Mouse (Mus musculus): ENCODE results near the gene Fam57a. TPM values are rescaled to one million over a fixed set of nuclear protein-coding genes. Genes with fewer than 3 reads are reported as not detected.
A peak's percentile ranks its signal among the peaks of the same experiment; 100 is the strongest.

The Fam57a gene
- 24.2 and 26.6 TPM in 2 replicates for polyA plus RNA-seq (2016; fragmentation: Nextera tagmentation; extraction: Ambion mirVana)

GRCm38 (mm10) chr11:76179495-76180145, at the start of gene Fam57a, which contains the start of gene Vps53:
Gene Fam57a, plus strand, starts transcription at chr11:76179671.
Gene Vps53, minus strand, starts transcription at chr11:76179647.
- WGBS = under 1% methylated on average over 37 of the region's 37 CpGs
- peak; percentile 75 for ATAC-seq (ENCODE audit: insufficient number of reproducible peaks, insufficient read depth, low FRiP score, low TSS enrichment, low read depth)
- Histone ChIP-seq H3K4me3 (replicated peaks) (peak within 1 kb of the TSS; percentile 81), H3K4me1 (replicated peaks) (peaks cover 8% of the 10 kb centered on the region), H3K9me3 (no peaks in the 10 kb centered on the region), H3K36me3 (peaks cover 6% of the 10 kb centered on the region), H3K27me3 (no peaks in the 10 kb centered on the region), H3K9ac (replicated peaks) (peak within 1 kb of the TSS; percentile 69), H3K4me2 (peak within 1 kb of the TSS; percentile 94), H3K27ac (0 out of 2 replicates have a peak within 1 kb of the TSS, but pooled peaks have one; percentile 51)

GRCm38 (mm10) chr11:76130859-76131258, 48.6 kb upstream of the Fam57a start:
- 84% methylated on average over 5 of the region's 5 CpGs for WGBS
- Histone ChIP-seq H3K9ac (replicated peaks) (no peak overlapping the region), H3K27ac (no peak overlapping the region), H3K4me1 (replicated peaks) (no peaks in the 10 kb centered on the region), H3K27me3 (no peaks in the 10 kb centered on the region), H3K4me2 (no peak overlapping the region), H3K9me3 (no peaks in the 10 kb centered on the region), H3K4me3 (replicated peaks) (no peak overlapping the region), H3K36me3 (peaks cover 46% of the 10 kb centered on the region)
- no peak for ATAC-seq (ENCODE audit: insufficient number of reproducible peaks, insufficient read depth, low FRiP score, low TSS enrichment, low read depth)

GRCm38 (mm10) chr11:76135641-76136437, 43.6 kb upstream of the Fam57a start:
- Histone ChIP-seq H3K27me3 (no peaks in the 10 kb centered on the region), H3K36me3 (peaks cover 51% of the 10 kb centered on the region), H3K4me1 (replicated peaks) (no peaks in the 10 kb centered on the region), H3K4me3 (replicated peaks) (no peak overlapping the region), H3K9me3 (no peaks in the 10 kb centered on the region), H3K27ac (no peak overlapping the region), H3K9ac (replicated peaks) (no peak overlapping the region), H3K4me2 (no peak overlapping the region)
- WGBS = 74% methylated on average over 7 of the region's 7 CpGs
- ATAC-seq (ENCODE audit: insufficient number of reproducible peaks, insufficient read depth, low FRiP score, low TSS enrichment, low read depth) = no peak

- no peaks in the 10 kb centered on the region for H3K4me1 ChIP-seq (replicated peaks)
- H3K36me3 ChIP-seq = peaks cover 43% of the 10 kb centered on the region
- no peak overlapping the region for H3K4me3 ChIP-seq (replicated peaks)
- H3K4me2 ChIP-seq = no peak overlapping the region
- WGBS = 80% methylated on average over 3 of the region's 3 CpGs
- H3K9ac ChIP-seq (replicated peaks) = no peak overlapping the region
- no peak overlapping the region for H3K27ac ChIP-seq
- no peak for ATAC-seq (ENCODE audit: insufficient number of reproducible peaks, insufficient read depth, low FRiP score, low TSS enrichment, low read depth)
- no peaks in the 10 kb centered on the region for H3K27me3 ChIP-seq
- H3K9me3 ChIP-seq = no peaks in the 10 kb centered on the region
Observed at GRCm38 (mm10) chr11:76137996-76138395, 41.5 kb upstream of the Fam57a start.

GRCm38 (mm10) chr11:76144386-76144785, 35.1 kb upstream of the Fam57a start:
- 94% methylated on average over 8 of the region's 8 CpGs for WGBS
- H3K36me3 ChIP-seq = peaks cover 17% of the 10 kb centered on the region; the same call in 1 of the 2 replicates

GRCm38 (mm10) chr11:76145169-76145568, 34.3 kb upstream of the Fam57a start:
- Histone ChIP-seq H3K4me1 (replicated peaks) (0 out of 2 replicates have a peak, but pooled peaks cover 4% of the 10 kb centered on the region), H3K4me2 (no peak overlapping the region), H3K4me3 (replicated peaks) (no peak overlapping the region), H3K27ac (no peak overlapping the region), H3K27me3 (no peaks in the 10 kb centered on the region), H3K36me3 (peaks cover 17% of the 10 kb centered on the region; the same call in 1 of the 2 replicates), H3K9me3 (no peaks in the 10 kb centered on the region), H3K9ac (replicated peaks) (no peak overlapping the region)
- no peak for ATAC-seq (ENCODE audit: insufficient number of reproducible peaks, insufficient read depth, low FRiP score, low TSS enrichment, low read depth)
- 96% methylated on average over 1 of the region's 1 CpGs for WGBS

More at GRCm38 (mm10) chr11:76144386-76144785, 35.1 kb upstream of the Fam57a start:
- Histone ChIP-seq H3K4me1 (replicated peaks) (0 out of 2 replicates have a peak, but pooled peaks cover 4% of the 10 kb centered on the region), H3K27me3 (no peaks in the 10 kb centered on the region), H3K4me3 (replicated peaks) (no peak overlapping the region), H3K9ac (replicated peaks) (no peak overlapping the region), H3K27ac (no peak overlapping the region), H3K9me3 (no peaks in the 10 kb centered on the region), H3K4me2 (no peak overlapping the region)
- ATAC-seq (ENCODE audit: insufficient number of reproducible peaks, insufficient read depth, low FRiP score, low TSS enrichment, low read depth) = no peak

- Histone ChIP-seq H3K9ac (replicated peaks) (no peak overlapping the region), H3K4me3 (replicated peaks) (no peak overlapping the region), H3K27ac (no peak overlapping the region), H3K27me3 (no peaks in the 10 kb centered on the region), H3K9me3 (no peaks in the 10 kb centered on the region), H3K4me1 (replicated peaks) (0 out of 2 replicates have a peak, but pooled peaks cover 4% of the 10 kb centered on the region), H3K36me3 (peaks cover 17% of the 10 kb centered on the region; the same call in 1 of the 2 replicates), H3K4me2 (no peak overlapping the region)
- no peak for ATAC-seq (ENCODE audit: insufficient number of reproducible peaks, insufficient read depth, low FRiP score, low TSS enrichment, low read depth)
- 90% methylated on average over 8 of the region's 8 CpGs for WGBS
Observed at GRCm38 (mm10) chr11:76146187-76147010, 33.1 kb upstream of the Fam57a start.

GRCm38 (mm10) chr11:76148055-76149008, 31.1 kb upstream of the Fam57a start:
- H3K27ac ChIP-seq = 0 out of 2 replicates have a peak overlapping the region, but pooled peaks have one; percentile 35
- 84% methylated on average over 8 of the region's 8 CpGs for WGBS
- 0 out of 2 replicates have a peak, but pooled peaks cover 4% of the 10 kb centered on the region for H3K4me1 ChIP-seq (replicated peaks)

GRCm38 (mm10) chr11:76150980-76151379, 28.5 kb upstream of the Fam57a start:
- WGBS = 51% methylated on average over 4 of the region's 4 CpGs
- no peaks in the 10 kb centered on the region for H3K9me3 ChIP-seq

More at GRCm38 (mm10) chr11:76148055-76149008, 31.1 kb upstream of the Fam57a start:
- no peak overlapping the region for H3K9ac ChIP-seq (replicated peaks)
- peaks cover 17% of the 10 kb centered on the region; the same call in 1 of the 2 replicates for H3K36me3 ChIP-seq
- ATAC-seq (ENCODE audit: insufficient number of reproducible peaks, insufficient read depth, low FRiP score, low TSS enrichment, low read depth) = no peak
- no peak overlapping the region for H3K4me3 ChIP-seq (replicated peaks)
- H3K27me3 ChIP-seq = no peaks in the 10 kb centered on the region
- H3K4me2 ChIP-seq = no peak overlapping the region
- no peaks in the 10 kb centered on the region for H3K9me3 ChIP-seq

More at GRCm38 (mm10) chr11:76150980-76151379, 28.5 kb upstream of the Fam57a start:
- Histone ChIP-seq H3K4me2 (no peak overlapping the region), H3K27ac (0 out of 2 replicates have a peak overlapping the region, but pooled peaks have one; percentile 9), H3K4me3 (replicated peaks) (no peak overlapping the region), H3K9ac (replicated peaks) (no peak overlapping the region), H3K36me3 (peaks cover 22% of the 10 kb centered on the region), H3K4me1 (replicated peaks) (0 out of 2 replicates have a peak, but pooled peaks cover 4% of the 10 kb centered on the region), H3K27me3 (no peaks in the 10 kb centered on the region)
- no peak for ATAC-seq (ENCODE audit: insufficient number of reproducible peaks, insufficient read depth, low FRiP score, low TSS enrichment, low read depth)

Measured in limb, embryonic 12.5 days (tissue).